Mouse (Mus musculus): ENCODE measurements around the gene Ctdspl.

The Ctdspl gene

DNA sequence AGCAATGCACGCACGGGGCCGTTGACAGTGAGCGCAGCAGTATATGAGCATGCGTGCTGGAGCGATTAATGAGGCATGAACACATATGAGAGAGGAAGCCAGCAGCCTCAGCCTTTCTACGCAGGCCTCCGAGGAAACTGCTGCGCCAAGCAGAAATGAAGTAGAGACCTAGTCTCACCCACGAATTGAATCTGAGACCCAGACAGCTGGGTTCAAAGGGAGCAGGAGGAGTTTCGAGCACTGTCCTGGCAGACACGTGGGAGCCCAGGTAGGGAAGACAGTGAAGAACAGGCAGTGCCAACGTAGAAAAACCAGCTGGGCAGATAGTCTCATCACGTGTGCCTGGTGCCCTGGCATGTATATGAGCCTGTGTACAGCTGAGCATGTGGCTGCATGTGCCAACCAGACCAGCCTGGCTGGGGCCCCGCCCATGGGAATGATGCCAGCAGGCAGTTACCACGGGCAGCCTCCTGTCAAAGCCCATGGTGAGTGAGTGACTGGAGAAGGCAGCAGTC, 6.5 kb upstream of the Ctdspl start:
- DNase-seq (ENCODE audit: inconsistent age in 2 of 2, low spot score in 1 of 2): peak in 1 of 2 experiments; percentile 47

- DNase-seq (ENCODE audit: inconsistent age in 2 of 2, low spot score in 1 of 2): peak; percentile 81 to 93
Measured at GRCm38 (mm10) chr9:118920798-118921515, 5.3 kb upstream of the Ctdspl start.

DNA sequence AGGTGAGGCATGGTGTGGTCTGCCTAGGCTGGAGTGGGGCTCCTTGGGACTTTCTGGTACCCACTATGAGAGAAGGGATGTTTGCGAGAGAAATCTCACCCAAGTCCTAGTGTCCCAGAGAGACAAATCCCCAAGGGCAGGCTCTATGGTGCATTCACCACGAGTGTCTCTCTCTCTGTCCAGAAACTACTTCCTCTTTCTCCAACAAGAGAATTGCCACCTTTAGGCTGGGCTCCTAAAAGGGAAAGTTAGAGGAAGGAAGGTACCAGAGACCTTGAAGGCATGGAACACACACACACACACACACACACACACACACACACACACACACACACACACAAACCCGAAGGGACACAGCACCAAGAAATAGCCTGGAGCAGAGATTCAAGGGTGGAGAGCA, 4.3 kb upstream of the Ctdspl start:
- no peak for DNase-seq (ENCODE audit: inconsistent age in 2 of 2, low spot score in 1 of 2)

DNA sequence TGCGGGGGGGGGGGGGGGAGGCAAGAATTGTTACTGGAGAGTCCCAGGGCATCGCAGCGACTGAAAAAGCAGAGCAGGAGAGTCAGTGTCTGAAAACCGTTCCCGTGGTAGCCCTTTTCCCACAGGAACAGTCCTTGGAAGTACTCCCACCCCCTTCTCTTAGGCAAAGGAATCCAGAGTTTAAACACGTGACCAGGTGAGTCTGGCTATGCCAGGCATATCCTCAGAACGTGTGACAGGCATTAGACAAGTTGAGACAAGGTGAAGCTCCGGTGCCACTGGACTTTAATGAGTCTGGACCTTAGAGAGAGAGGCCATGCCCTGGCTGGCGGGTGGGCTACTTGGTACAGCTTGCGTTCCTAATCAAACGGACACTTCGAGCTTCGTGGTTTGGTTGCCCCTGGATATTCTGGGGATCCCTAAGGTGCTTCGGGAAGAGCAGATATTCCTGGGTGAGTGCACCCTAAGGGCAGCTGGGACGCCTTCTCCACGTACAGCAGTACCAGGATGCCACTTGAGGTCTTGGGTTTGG, 1.6 kb upstream of the Ctdspl start:
- DNase-seq (ENCODE audit: inconsistent age in 2 of 2, low spot score in 1 of 2): peak in 1 of 2 experiments; percentile 43

GRCm38 (mm10) chr9:118925286-118926110, 755 bp upstream of the Ctdspl start:
- peak; percentile 97 to 99 for DNase-seq (ENCODE audit: inconsistent age in 2 of 2, low spot score in 1 of 2)

DNA sequence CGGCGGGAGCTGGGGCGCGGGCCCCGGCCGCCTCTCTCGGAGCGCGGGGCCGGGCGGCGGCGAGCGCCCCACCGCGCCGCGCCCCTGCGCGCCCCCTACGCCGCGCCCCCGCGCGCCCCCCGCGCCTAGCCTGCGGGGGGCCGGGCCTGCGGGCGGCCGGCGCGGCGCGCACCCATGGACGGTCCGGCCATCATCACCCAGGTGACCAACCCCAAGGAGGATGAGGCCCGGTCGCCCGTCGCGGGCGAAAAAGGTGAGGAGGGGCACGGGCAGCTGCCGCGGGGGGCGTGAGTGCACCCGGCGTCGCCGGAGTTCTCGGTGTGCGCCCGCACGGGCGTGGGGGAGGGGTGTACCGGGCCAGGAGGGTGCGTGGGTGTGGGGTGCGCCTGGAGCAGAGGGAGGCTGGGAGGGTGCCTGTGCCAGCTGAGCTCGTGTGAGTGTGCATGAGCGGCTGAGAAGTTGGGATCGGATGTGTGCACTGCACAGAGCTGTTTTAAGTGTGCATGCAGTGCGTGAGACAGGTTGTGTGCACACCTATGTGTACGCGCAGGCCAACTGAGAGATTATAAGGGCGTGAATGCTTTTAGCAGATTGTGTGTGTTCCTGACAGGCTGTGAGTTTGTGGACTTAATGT, 552 bp downstream of the Ctdspl start:
- DNase-seq (ENCODE audit: inconsistent age in 2 of 2, low spot score in 1 of 2): peak; percentile 76 to 86

- peak; percentile 38 to 58 for DNase-seq (ENCODE audit: inconsistent age in 2 of 2, low spot score in 1 of 2)
Measured at GRCm38 (mm10) chr9:118927501-118927900, 1.2 kb downstream of the Ctdspl start.

DNA sequence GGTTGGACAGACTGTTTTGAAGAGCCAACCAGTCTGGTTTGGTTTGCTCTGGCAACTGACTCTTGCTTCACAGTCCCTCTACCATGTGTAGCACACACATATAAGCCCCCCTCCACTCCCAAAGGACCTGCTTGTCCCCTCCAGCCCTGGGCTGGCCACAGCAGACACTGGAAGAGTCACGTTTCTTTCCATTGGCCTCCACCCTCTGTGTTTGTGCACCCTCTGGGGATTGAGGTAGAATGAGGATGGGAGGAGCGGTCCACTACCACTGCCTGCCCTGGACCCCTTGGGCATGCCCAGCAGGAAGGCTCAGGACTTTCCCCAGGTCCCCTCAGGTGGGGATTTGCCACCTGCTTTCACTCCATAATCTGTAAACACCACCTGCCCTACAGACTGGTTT, 1.8 kb downstream of the Ctdspl start:
- DNase-seq (ENCODE audit: inconsistent age in 2 of 2, low spot score in 1 of 2): no peak

GRCm38 (mm10) chr9:118928656-118929055, 2.4 kb downstream of the Ctdspl start:
- DNase-seq (ENCODE audit: inconsistent age in 2 of 2, low spot score in 1 of 2): no peak

GRCm38 (mm10) chr9:118930611-118931010, 4.4 kb downstream of the Ctdspl start:
- DNase-seq (ENCODE audit: inconsistent age in 2 of 2, low spot score in 1 of 2): peak in 1 of 2 experiments; percentile 1

- DNase-seq (ENCODE audit: inconsistent age in 2 of 2, low spot score in 1 of 2): no peak
Measured at GRCm38 (mm10) chr9:118933800-118934199, 7.5 kb downstream of the Ctdspl start.

DNA sequence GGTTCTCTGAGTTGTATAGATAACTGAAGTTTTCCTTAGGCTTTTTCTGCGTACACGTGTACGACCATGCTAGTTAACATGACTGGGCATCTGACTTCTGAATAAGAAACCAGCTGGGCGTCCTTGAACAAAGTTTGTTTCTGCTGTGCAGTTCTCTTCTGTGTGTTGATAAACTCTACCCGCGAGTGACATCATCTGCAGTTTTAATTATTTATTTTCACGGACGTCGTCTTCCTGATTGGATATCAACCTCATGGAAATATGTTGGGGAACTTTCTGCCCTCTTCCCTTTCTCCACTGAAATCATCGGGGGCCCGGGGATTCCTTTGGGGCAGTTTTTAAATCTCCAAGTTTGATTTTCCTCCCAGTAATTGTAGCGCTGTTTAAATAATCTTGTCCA, 8.1 kb downstream of the Ctdspl start:
- peak in 1 of 2 experiments; percentile 75 for DNase-seq (ENCODE audit: inconsistent age in 2 of 2, low spot score in 1 of 2)

DNA sequence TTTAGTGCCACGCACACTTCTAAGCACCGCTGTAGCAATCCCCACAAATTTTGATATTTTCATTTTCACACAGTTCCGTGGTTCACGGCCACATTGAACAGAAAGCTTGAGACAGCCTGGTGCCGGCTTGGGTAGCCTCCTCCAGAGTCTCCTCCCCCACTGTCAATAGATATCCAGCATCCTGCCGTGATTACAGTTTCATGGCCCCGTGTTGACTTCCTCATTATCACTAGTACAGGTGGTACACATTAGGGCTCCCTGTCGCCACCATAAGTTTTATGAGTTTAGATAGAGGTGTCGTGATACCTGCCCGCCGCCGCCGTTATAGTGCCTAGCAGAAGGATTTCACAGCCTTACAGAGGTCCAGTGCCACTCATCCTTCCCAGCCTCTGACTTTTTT, 8.8 kb downstream of the Ctdspl start:
- DNase-seq (ENCODE audit: inconsistent age in 2 of 2, low spot score in 1 of 2): no peak

DNA sequence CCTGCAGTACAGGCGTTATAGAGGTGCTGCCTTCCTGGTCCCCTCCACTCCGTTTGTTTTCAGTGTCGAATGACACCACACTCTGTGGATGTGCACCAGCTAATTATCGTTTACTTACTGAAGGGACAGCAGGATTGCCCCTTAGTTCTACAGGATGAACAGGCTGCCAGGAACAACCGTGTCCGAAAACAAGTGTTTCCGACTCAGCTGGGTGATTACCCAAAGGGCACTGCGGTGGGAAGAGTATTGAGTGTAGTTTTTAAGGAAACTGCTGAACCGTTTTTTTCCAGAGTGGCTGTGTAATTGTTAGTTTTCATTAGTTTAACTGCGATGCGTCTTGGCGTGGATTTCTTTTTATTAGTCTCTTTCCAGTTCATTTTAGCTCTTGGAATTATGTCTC, 9.8 kb downstream of the Ctdspl start:
- DNase-seq (ENCODE audit: inconsistent age in 2 of 2, low spot score in 1 of 2): no peak

- peak in 1 of 2 experiments; percentile 4 for DNase-seq (ENCODE audit: inconsistent age in 2 of 2, low spot score in 1 of 2)
Measured at GRCm38 (mm10) chr9:118937515-118937914, 11.3 kb downstream of the Ctdspl start.

- DNase-seq (ENCODE audit: inconsistent age in 2 of 2, low spot score in 1 of 2): peak in 1 of 2 experiments; percentile 19
Measured at GRCm38 (mm10) chr9:118939410-118939809, 13.2 kb downstream of the Ctdspl start.

GRCm38 (mm10) chr9:118939831-118940230, 13.6 kb downstream of the Ctdspl start:
- peak in 1 of 2 experiments; percentile 7 for DNase-seq (ENCODE audit: inconsistent age in 2 of 2, low spot score in 1 of 2)

- DNase-seq (ENCODE audit: inconsistent age in 2 of 2, low spot score in 1 of 2): peak; percentile 73 to 83
Measured at GRCm38 (mm10) chr9:118940591-118941207, 14.4 kb downstream of the Ctdspl start.

DNA sequence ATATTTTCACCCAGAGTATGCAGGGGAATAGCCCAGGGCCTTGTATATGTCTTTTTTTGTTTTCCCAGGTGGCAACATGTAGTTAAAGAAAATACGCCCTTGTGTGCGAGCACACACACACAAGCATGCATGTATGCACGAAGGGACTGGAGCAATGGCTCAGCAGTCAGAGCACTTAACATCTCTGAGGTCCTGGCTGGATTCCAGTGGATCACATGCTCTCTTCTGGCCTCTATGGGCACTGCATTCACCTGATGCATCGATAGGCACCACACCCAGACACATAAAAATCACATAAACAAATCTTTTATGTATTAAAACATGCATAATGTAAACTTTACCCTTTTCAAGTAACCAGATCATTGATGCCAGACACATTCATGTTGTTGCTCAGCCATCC, 15.8 kb downstream of the Ctdspl start:
- no peak for DNase-seq (ENCODE audit: inconsistent age in 2 of 2, low spot score in 1 of 2)

- no peak for DNase-seq (ENCODE audit: inconsistent age in 2 of 2, low spot score in 1 of 2)
Measured at GRCm38 (mm10) chr9:118943941-118944340, 17.7 kb downstream of the Ctdspl start.

GRCm38 (mm10) chr9:118944388-118944787, 18.1 kb downstream of the Ctdspl start:
- DNase-seq (ENCODE audit: inconsistent age in 2 of 2, low spot score in 1 of 2): no peak

All from adrenal gland, adult (tissue).